Mouse (Mus musculus): ENCODE measurements around the gene Lysmd1. TPM values are rescaled to one million over a fixed set of nuclear protein-coding genes. Genes with fewer than 3 reads are reported as not detected.

Lysmd1 gene
- polyA plus RNA-seq, 1 experiment: 10.4 TPM

- no peak for DNase-seq (ENCODE audit: low spot score)
Measured at GRCm38 (mm10) chr3:95173256-95173949, 39.5 kb downstream of the Lysmd1 start.

- peak; percentile 59 for DNase-seq (ENCODE audit: low spot score)
Measured at GRCm38 (mm10) chr3:95174011-95174592, 40.2 kb downstream of the Lysmd1 start.

GRCm38 (mm10) chr3:95176500-95176899, 42.6 kb downstream of the Lysmd1 start:
- no peak for DNase-seq (ENCODE audit: low spot score)

GRCm38 (mm10) chr3:95177583-95177982, 43.7 kb downstream of the Lysmd1 start:
- DNase-seq (ENCODE audit: low spot score): no peak

- no peak for DNase-seq (ENCODE audit: low spot score)
Measured at GRCm38 (mm10) chr3:95178948-95179347, 45.1 kb downstream of the Lysmd1 start.

- DNase-seq (ENCODE audit: low spot score): no peak
Measured at GRCm38 (mm10) chr3:95179890-95180289, 46.0 kb downstream of the Lysmd1 start.

GRCm38 (mm10) chr3:95181841-95182240, 48.0 kb downstream of the Lysmd1 start:
- DNase-seq (ENCODE audit: low spot score): no peak

GRCm38 (mm10) chr3:95184796-95185577, 51.1 kb downstream of the Lysmd1 start:
- no peak for DNase-seq (ENCODE audit: low spot score)

GRCm38 (mm10) chr3:95186100-95186499, 52.2 kb downstream of the Lysmd1 start:
- DNase-seq (ENCODE audit: low spot score): no peak

- DNase-seq (ENCODE audit: low spot score): no peak
Measured at GRCm38 (mm10) chr3:95186888-95187287, 53.0 kb downstream of the Lysmd1 start.

Other genes starting within 250 kb of the Lysmd1 start
- 242 and 281 TPM in 2 replicates for gene Psmb4, start 247.1 kb upstream of the Lysmd1 start, polyA plus RNA-seq (2012; rRNA removed)
- gene Selenbp1, start 201.0 kb upstream of the Lysmd1 start, polyA plus RNA-seq (2012; rRNA removed): 83.1 and 85.8 TPM in 2 replicates
- gene Rfx5, start 180.0 kb upstream of the Lysmd1 start, polyA plus RNA-seq (2012; rRNA removed): 22.7 and 23.4 TPM in 2 replicates
- gene Pi4kb, start 159.4 kb upstream of the Lysmd1 start, polyA plus RNA-seq (2012; rRNA removed): 64.9 and 85.1 TPM in 2 replicates
- 14.0 and 17.6 TPM in 2 replicates for gene Zfp687, start 118.6 kb upstream of the Lysmd1 start, polyA plus RNA-seq (2012; rRNA removed)
- 172 and 195 TPM in 2 replicates for gene Psmd4, start 91.5 kb upstream of the Lysmd1 start, polyA plus RNA-seq (2012; rRNA removed)
- gene Pip5k1a, start 27.2 kb upstream of the Lysmd1 start, polyA plus RNA-seq (2012; rRNA removed): 27.2 and 28.2 TPM in 2 replicates
- 70.9 and 76.2 TPM in 2 replicates for gene Vps72, start 23.1 kb upstream of the Lysmd1 start, polyA plus RNA-seq (2012; rRNA removed)
- 1.2 and 1.5 TPM in 2 replicates for gene Tmod4, start 9.6 kb upstream of the Lysmd1 start, polyA plus RNA-seq (2012; rRNA removed)
- gene Scnm1, start 77 bp upstream of the Lysmd1 start, polyA plus RNA-seq (2012; rRNA removed): 84.2 and 90.2 TPM in 2 replicates
- 8.5 and 8.7 TPM in 2 replicates for gene Tnfaip8l2, start 8.3 kb downstream of the Lysmd1 start, polyA plus RNA-seq (2012; rRNA removed)
- gene Sema6c, start 26.4 kb downstream of the Lysmd1 start, polyA plus RNA-seq (2012; rRNA removed): 4.2 and 5.8 TPM in 2 replicates
- gene Gabpb2, start 83.8 kb downstream of the Lysmd1 start, polyA plus RNA-seq (2012; rRNA removed): 21.4 and 21.9 TPM in 2 replicates
- 77.2 and 92.7 TPM in 2 replicates for gene Cdc42se1, start 94.6 kb downstream of the Lysmd1 start, polyA plus RNA-seq (2012; rRNA removed)
- 11.0 and 15.4 TPM in 2 replicates for gene Mllt11, start 98.1 kb downstream of the Lysmd1 start, polyA plus RNA-seq (2012; rRNA removed)
- 0.47 and 0.58 TPM in 2 replicates for gene Gm128, start 107.5 kb downstream of the Lysmd1 start, polyA plus RNA-seq (2012; rRNA removed)
- 13.5 and 15.1 TPM in 2 replicates for gene Bnipl, start 117.1 kb downstream of the Lysmd1 start, polyA plus RNA-seq (2012; rRNA removed)
- gene Mindy1, start 147.3 kb downstream of the Lysmd1 start, polyA plus RNA-seq (2012; rRNA removed): 69.7 and 79.9 TPM in 2 replicates
- 19.2 and 20.3 TPM in 2 replicates for gene Prune1, start 148.0 kb downstream of the Lysmd1 start, polyA plus RNA-seq (2012; rRNA removed)
- 6.5 and 7.6 TPM in 2 replicates for gene Anxa9, start 173.1 kb downstream of the Lysmd1 start, polyA plus RNA-seq (2012; rRNA removed)
- 119 and 126 TPM in 2 replicates for gene Cers2, start 180.7 kb downstream of the Lysmd1 start, polyA plus RNA-seq (2012; rRNA removed)
- gene Setdb1, start 223.1 kb downstream of the Lysmd1 start, polyA plus RNA-seq (2012; rRNA removed): 22.9 and 24.7 TPM in 2 replicates

Measured in urinary bladder, adult 2 months (tissue).